Mouse (Mus musculus): ENCODE results near the gene Stra6. TPM values are rescaled to one million over a fixed set of nuclear protein-coding genes. Genes with fewer than 3 reads are reported as not detected.

The Stra6 gene
- 0.36 and 0.45 TPM in 2 replicates for polyA plus RNA-seq (2015; fragmentation: Nextera tagmentation; extraction: Ambion mirVana)

DNA sequence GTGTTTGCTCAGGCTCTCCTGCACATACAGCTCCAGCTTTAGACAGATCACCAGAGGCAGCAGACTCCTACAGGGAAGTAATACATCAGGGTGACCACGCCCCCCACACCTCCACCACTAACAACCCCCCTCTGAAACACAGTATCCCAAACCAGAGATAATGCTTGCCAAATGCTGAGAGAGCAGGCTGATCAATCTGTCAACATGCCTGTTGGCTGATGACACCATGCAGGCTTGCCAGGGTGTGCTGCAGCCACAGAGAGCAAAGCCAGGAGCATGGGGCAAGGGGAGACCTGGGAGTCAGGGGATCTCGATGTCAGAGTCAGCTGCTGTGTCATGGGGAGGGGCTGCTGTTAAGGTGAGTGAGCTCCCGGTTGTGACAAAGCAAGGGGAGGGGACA lies at the start of gene Stra6:
Stra6 (plus strand) TSS at position 258 of the 400 bp plus-strand sequence.

DNA sequence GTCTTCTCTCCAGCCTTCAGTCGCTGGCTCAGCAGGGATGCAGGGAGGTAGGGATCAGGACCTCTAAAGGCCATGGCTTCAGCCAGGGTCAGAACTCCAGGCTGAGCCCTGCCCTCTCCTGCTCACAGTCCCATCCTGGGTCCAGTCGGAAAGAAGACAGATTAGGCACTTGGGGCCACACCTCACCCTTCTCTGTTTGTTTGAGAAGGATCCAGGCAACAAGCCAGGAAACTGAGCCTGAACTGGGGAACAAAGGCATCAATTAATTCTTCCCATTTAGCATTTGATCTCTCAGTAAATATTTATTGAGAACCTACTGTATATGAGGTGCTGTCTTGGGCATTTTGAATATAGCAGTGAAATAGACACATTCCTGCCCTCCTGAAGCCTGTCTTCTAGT lies 55.1 kb downstream of the Stra6 start, which contains the start of gene Ccdc33:
Ccdc33 (minus strand) TSS at position 153 of the 400 bp plus-strand sequence.

Other genes with a start within 250 kb of the Stra6 start
- gene Arid3b, start 227.0 kb upstream of the Stra6 start, polyA plus RNA-seq (2015; fragmentation: Nextera tagmentation; extraction: Ambion mirVana): 2.7 and 2.9 TPM in 2 replicates
- gene Ubl7, start 152.8 kb upstream of the Stra6 start, polyA plus RNA-seq (2015; fragmentation: Nextera tagmentation; extraction: Ambion mirVana): 81.2 and 90.4 TPM in 2 replicates
- gene Sema7a, start 123.7 kb upstream of the Stra6 start, polyA plus RNA-seq (2015; fragmentation: Nextera tagmentation; extraction: Ambion mirVana): 0.36 and 0.85 TPM in 2 replicates
- 13.9 and 25.2 TPM in 2 replicates for gene Cyp11a1, start 57.4 kb upstream of the Stra6 start, polyA plus RNA-seq (2015; fragmentation: Nextera tagmentation; extraction: Ambion mirVana)
- 0.16 TPM in 1 of 2 replicates, not detected in the other for gene Ccdc33, start 55.0 kb downstream of the Stra6 start, polyA plus RNA-seq (2015; fragmentation: Nextera tagmentation; extraction: Ambion mirVana)
- 121 and 144 TPM in 2 replicates for gene Islr, start 140.5 kb downstream of the Stra6 start, polyA plus RNA-seq (2015; fragmentation: Nextera tagmentation; extraction: Ambion mirVana)
- gene Islr2, start 140.5 kb downstream of the Stra6 start, polyA plus RNA-seq (2015; fragmentation: Nextera tagmentation; extraction: Ambion mirVana): 0.40 and 0.56 TPM in 2 replicates
- 6.0 and 7.2 TPM in 2 replicates for gene Pml, start 186.0 kb downstream of the Stra6 start, polyA plus RNA-seq (2015; fragmentation: Nextera tagmentation; extraction: Ambion mirVana)
- gene Stoml1, start 189.4 kb downstream of the Stra6 start, polyA plus RNA-seq (2015; fragmentation: Nextera tagmentation; extraction: Ambion mirVana): 16.5 and 19.1 TPM in 2 replicates
- 50.3 and 80.0 TPM in 2 replicates for gene Loxl1, start 249.4 kb downstream of the Stra6 start, polyA plus RNA-seq (2015; fragmentation: Nextera tagmentation; extraction: Ambion mirVana)